Mouse (Mus musculus): ENCODE results near the gene Rin1. TPM values are rescaled to one million over a fixed set of nuclear protein-coding genes. Genes with fewer than 3 reads are reported as not detected.

The Rin1 gene
- total and polyA plus RNA-seq, 3 experiments, result 0.13 to 0.89 (median 0.47) TPM

GRCm38 (mm10) chr19:5057876-5058775 is 7.8 kb downstream of the Rin1 start:
- no peak for TF ChIP-seq RAD21 (IDR thresholded peaks at IDR 0.05; ENCODE audit: low read depth, low read length)
- TF ChIP-seq MXI1 (IDR thresholded peaks at IDR 0.05; ENCODE audit: low read depth, low read length), result no peak
- TF ChIP-seq ZMIZ1 (IDR thresholded peaks at IDR 0.05; ENCODE audit: low read depth, low read length), result no peak
- TF ChIP-seq RCOR1 (conservative IDR thresholded peaks at IDR 0.05; ENCODE audit: low read depth, low read length), result no peak
- no peak for TF ChIP-seq EP300 (IDR thresholded peaks at IDR 0.05; ENCODE audit: low read length)
- no peak for TF ChIP-seq USF2 (conservative IDR thresholded peaks at IDR 0.05; ENCODE audit: low read depth, low read length)
- TF ChIP-seq NRF1 (IDR thresholded peaks at IDR 0.05; ENCODE audit: low read depth, low read length), result no peak
- no peak for TF ChIP-seq UBTF (IDR thresholded peaks at IDR 0.05; ENCODE audit: low read depth, low read length)
- no peak for TF ChIP-seq SIN3A (IDR thresholded peaks at IDR 0.05; ENCODE audit: low read length)
- TF ChIP-seq ZC3H11A (IDR thresholded peaks at IDR 0.05; ENCODE audit: low read depth, low read length), result no peak
- no peak for TF ChIP-seq MAFK (IDR thresholded peaks at IDR 0.05; ENCODE audit: insufficient replicate concordance, low read length)
- TF ChIP-seq TCF12 (IDR thresholded peaks at IDR 0.05; ENCODE audit: low read depth, low read length), result no peak
- H3K9me3 ChIP-seq (replicated peaks; ENCODE audit: low read length), result no peaks in the 10 kb centered on the region
- H3K79me2 ChIP-seq (replicated peaks; ENCODE audit: control insufficient read depth, extremely low read depth, insufficient read depth, poor library complexity, severe bottlenecking), result no peaks in the 10 kb centered on the region
- in situ Hi-C loops (cut with MboI; ENCODE audit: low pct_ligation_motif_present, low pct_unique_long_range_greater_than_20kb, low sequenced_read_pairs) (no loop called here), dilution Hi-C loops (cut with MboI; ENCODE audit: extremely low pct_ligation_motif_present, extremely low pct_unique_long_range_greater_than_20kb, low sequenced_read_pairs) (no loop called here)
- DNase-seq (ENCODE audit: extremely low read depth), result no peak
- no peak overlapping the region for H3K27ac ChIP-seq (ENCODE audit: insufficient read depth, low read depth)
- no peak overlapping the region for H3K4me2 ChIP-seq (ENCODE audit: insufficient read depth, low read depth, poor library complexity, severe bottlenecking)
- no peak overlapping the region for H3K4me3 ChIP-seq (replicated peaks in 1 of 3; ENCODE audit: low read depth in 2 of 3, low read length in 2 of 3, poor library complexity in 1 of 3)
- H3K4me1 ChIP-seq (ENCODE audit: control insufficient read depth in 1 of 2, insufficient read depth in 2 of 2), result peaks cover 11 to 14% of the 10 kb centered on the region in 2 experiments
- H3K27me3 ChIP-seq (replicated peaks), result peaks cover 21% of the 10 kb centered on the region
- H3K36me3 ChIP-seq (replicated peaks in 1 of 2; ENCODE audit: control insufficient read depth in 1 of 2, insufficient read depth in 1 of 2, low read length in 1 of 2), result peaks cover 0 to 19% of the 10 kb centered on the region in 2 experiments
- no peak overlapping the region for H3K9ac ChIP-seq (ENCODE audit: insufficient read depth, low read depth)

GRCm38 (mm10) chr19:5058801-5059771 is 8.8 kb downstream of the Rin1 start:
- Histone ChIP-seq H3K4me3 (replicated peaks in 1 of 3; ENCODE audit: low read depth in 2 of 3, low read length in 2 of 3, poor library complexity in 1 of 3) (no peak overlapping the region), H3K4me2 (ENCODE audit: insufficient read depth, low read depth, poor library complexity, severe bottlenecking) (no peak overlapping the region)
- in situ Hi-C loops (cut with MboI; ENCODE audit: low pct_ligation_motif_present, low pct_unique_long_range_greater_than_20kb, low sequenced_read_pairs), result no loop called here

More at GRCm38 (mm10) chr19:5058801-5059771, 8.8 kb downstream of the Rin1 start:
- Histone ChIP-seq H3K79me2 (replicated peaks; ENCODE audit: control insufficient read depth, extremely low read depth, insufficient read depth, poor library complexity, severe bottlenecking) (no peaks in the 10 kb centered on the region), H3K36me3 (replicated peaks in 1 of 2; ENCODE audit: control insufficient read depth in 1 of 2, insufficient read depth in 1 of 2, low read length in 1 of 2) (peaks cover 0 to 12% of the 10 kb centered on the region in 2 experiments), H3K4me1 (ENCODE audit: control insufficient read depth in 1 of 2, insufficient read depth in 2 of 2) (peaks cover 6 to 12% of the 10 kb centered on the region in 2 experiments), H3K9me3 (replicated peaks; ENCODE audit: low read length) (no peaks in the 10 kb centered on the region), H3K27ac (ENCODE audit: insufficient read depth, low read depth) (no peak overlapping the region), H3K9ac (ENCODE audit: insufficient read depth, low read depth) (no peak overlapping the region), H3K27me3 (replicated peaks) (peaks cover 24% of the 10 kb centered on the region)
- TF ChIP-seq NELFE (IDR thresholded peaks at IDR 0.05; ENCODE audit: low read depth, low read length), result no peak
- TF ChIP-seq TCF12 (IDR thresholded peaks at IDR 0.05; ENCODE audit: low read depth, low read length), result no peak
- TF ChIP-seq HCFC1 (IDR thresholded peaks at IDR 0.05; ENCODE audit: low read depth, low read length), result no peak
- no peak for TF ChIP-seq MEF2A (IDR thresholded peaks at IDR 0.05; ENCODE audit: borderline replicate concordance, low read depth, low read length)
- no peak for TF ChIP-seq ZKSCAN1 (IDR thresholded peaks at IDR 0.05; ENCODE audit: borderline replicate concordance, low read depth, low read length)
- no peak for TF ChIP-seq EP300 (IDR thresholded peaks at IDR 0.05; ENCODE audit: low read length)
- TF ChIP-seq NRF1 (IDR thresholded peaks at IDR 0.05; ENCODE audit: low read depth, low read length), result no peak
- TF ChIP-seq TBP (conservative IDR thresholded peaks at IDR 0.05; ENCODE audit: low read depth, low read length), result no peak
- no peak for TF ChIP-seq ETS1 (conservative IDR thresholded peaks at IDR 0.05; ENCODE audit: low read depth, low read length)
- TF ChIP-seq POLR2A (IDR thresholded peaks at IDR 0.05; ENCODE audit: low read depth, low read length), result no peak
- no peak for TF ChIP-seq RCOR1 (conservative IDR thresholded peaks at IDR 0.05; ENCODE audit: low read depth, low read length)
- TF ChIP-seq MAZ (IDR thresholded peaks at IDR 0.05; ENCODE audit: low read depth, low read length), result no peak
- no peak for TF ChIP-seq IRF4 (IDR thresholded peaks at IDR 0.05; ENCODE audit: low read depth, low read length)
- no peak for TF ChIP-seq UBTF (IDR thresholded peaks at IDR 0.05; ENCODE audit: low read depth, low read length)
- no peak for TF ChIP-seq E2F4 (IDR thresholded peaks at IDR 0.05; ENCODE audit: insufficient replicate concordance, low read depth, low read length)
- dilution Hi-C loops (cut with MboI; ENCODE audit: extremely low pct_ligation_motif_present, extremely low pct_unique_long_range_greater_than_20kb, low sequenced_read_pairs), result no loop called here
- no peak for DNase-seq (ENCODE audit: extremely low read depth)

Data from CH12.LX (cell line).